Mouse (Mus musculus): Measurements from ENCODE around the gene Nfkbia. TPM values are rescaled to one million over a fixed set of nuclear protein-coding genes. Genes with fewer than 3 reads are reported as not detected.

Nfkbia gene
- polyA plus RNA-seq (2017; shearing (Covaris generic)): 799 TPM

GRCm38 (mm10) chr12:55492184-55492898, at the start of gene Nfkbia:
Gene Nfkbia (minus strand): TSS chr12:55492647.

Other genes starting within 250 kb of the Nfkbia start
- gene 1110008L16Rik, start 193.1 kb downstream of the Nfkbia start, polyA plus RNA-seq (2017; shearing (Covaris generic)): 9.6 TPM
- 21.9 TPM for gene Ppp2r3c, start 189.6 kb downstream of the Nfkbia start, polyA plus RNA-seq (2017; shearing (Covaris generic))
- gene Psma6, start 108.4 kb downstream of the Nfkbia start, polyA plus RNA-seq (2017; shearing (Covaris generic)): 315 TPM
- gene Aldoart2, start 72.6 kb upstream of the Nfkbia start, polyA plus RNA-seq (2017; shearing (Covaris generic)): not detected
- not detected for gene Insm2, start 106.8 kb upstream of the Nfkbia start, polyA plus RNA-seq (2017; shearing (Covaris generic))

All from activated CD4-positive, CD25-positive, alpha-beta regulatory T cell, adult 9 weeks (primary cell).